Mouse (Mus musculus) liver, embryonic 14.5 days (tissue): ENCODE measurements around the gene Smc3. TPM values are rescaled to one million over a fixed set of nuclear protein-coding genes. Genes with fewer than 3 reads are reported as not detected.
A peak's percentile ranks its signal among the peaks of the same experiment; 100 is the strongest.

Source experiments
- ATAC-seq: fragments of 200-750 bp; cut with Nextera tagmentation; 2 replicates; pipeline ENCODE4 v1.8.0; 2017; ENCODE audit warnings: moderate number of reproducible peaks, mild to moderate bottlenecking, moderate library complexity; ENCODE audit not compliant: insufficient read depth
- DNase-seq, 3 experiments: peaks; one replicate each; pipeline ENCODE4 v3.0.0-alpha.2; 2012 to 2013; ENCODE audit warnings: low read depth in 3 of 3, low spot score in 3 of 3
- H3K27ac ChIP-seq: fragments of 300-500 bp; sonication (generic); 2 replicates; pipeline ENCODE4 v1.5.1; 2014; ENCODE audit warnings: moderate library complexity, mild to moderate bottlenecking, control low read depth, inconsistent platforms
- H3K27me3 ChIP-seq: fragments of 300-500 bp; sonication (generic); 2 replicates; pipeline ENCODE4 v1.6.1; 2014; ENCODE audit warnings: mild to moderate bottlenecking, low read length, moderate library complexity; ENCODE audit not compliant: control insufficient read depth, insufficient read depth
- H3K36me3 ChIP-seq: fragments of 300-500 bp; sonication (generic); replicated peaks from 2 replicates; pipeline ENCODE4 v1.6.1; 2014; ENCODE audit warnings: low read depth; ENCODE audit not compliant: control insufficient read depth, insufficient read depth
- H3K4me1 ChIP-seq, 2 experiments: fragments of 200-500 bp in 1 of 2; fragments of 300-500 bp in 1 of 2; sonication (generic) in 1 of 2; replicated peaks; 2 replicates each; pipeline ENCODE4 v1.6.1; 2012 to 2014; ENCODE audit warnings: antibody characterized with exemption in 1 of 2, inconsistent platforms in 1 of 2, low read length in 1 of 2; ENCODE audit not compliant: control insufficient read depth in 2 of 2, insufficient read depth in 2 of 2
- H3K4me2 ChIP-seq: fragments of 300-500 bp; sonication (generic); 2 replicates; pipeline ENCODE4 v1.6.1; 2014; ENCODE audit warnings: low read depth, mild to moderate bottlenecking, control low read depth, moderate library complexity
- H3K4me3 ChIP-seq, 2 experiments: fragments of 200-500 bp in 1 of 2; fragments of 300-500 bp in 1 of 2; sonication (generic) in 1 of 2; 2 replicates each; pipeline ENCODE4 v1.5.1; 2012 to 2014; ENCODE audit warnings: low read depth in 2 of 2, low read length in 2 of 2, mild to moderate bottlenecking in 2 of 2, control low read depth in 1 of 2, inconsistent platforms in 1 of 2, moderate library complexity in 1 of 2; ENCODE audit not compliant: insufficient read depth in 1 of 2
- H3K9ac ChIP-seq: fragments of 300-500 bp; sonication (generic); replicated peaks from 2 replicates; pipeline ENCODE4 v1.6.1; 2014; ENCODE audit warnings: mild to moderate bottlenecking, control low read depth, moderate library complexity
- H3K9me3 ChIP-seq: fragments of 300-500 bp; sonication (generic); 2 replicates; pipeline ENCODE4 v1.6.1; 2016; ENCODE audit warnings: low read length, mixed read lengths; ENCODE audit not compliant: control insufficient read depth
- CTCF ChIP-seq: IDR thresholded peaks from 2 replicates; pipeline ENCODE4 v1.5.1; 2016; ENCODE audit warnings: antibody characterized with exemption, low read depth, control low read depth
- EP300 ChIP-seq: IDR thresholded peaks from 2 replicates; pipeline ENCODE4 v1.6.1; 2016; ENCODE audit warnings: antibody characterized with exemption, low read depth
- WGBS: fragments of 180-500 bp; shearing (Covaris S2); extraction: QIAGEN DNeasy Blood & Tissue Kit; methylation state at CpG from one replicate; pipeline ENCODE4 v1.1.7; 2014; ENCODE audit not compliant: insufficient replicate concordance; 5-methylcytosine and 5-hydroxymethylcytosine counted together
- polyA plus RNA-seq, 2 experiments: library from polyadenylated mRNA; depleted of rRNA in 1 of 2; stranded (reverse) in 1 of 2; unstranded in 1 of 2; fragments of >200 nt; fragmentation: Nextera tagmentation in 1 of 2; extraction: Ambion mirVana in 1 of 2; gene quantifications; 2 replicates each; pipeline versions ENCODE4 v1.2.1 to v1.2.3; 2012 to 2014

Gene Smc3
- polyA plus RNA-seq, 2 experiments, result 25.2 to 30.3 TPM

GRCm38 (mm10) chr19:53674131-53674925, 74.1 kb downstream of the Smc3 start:
- no peak overlapping the region for H3K4me3 ChIP-seq
- TF ChIP-seq CTCF (no peak), EP300 (no peak)
- no peak for ATAC-seq
- no peak overlapping the region for H3K9ac ChIP-seq
- no peak overlapping the region for H3K27ac ChIP-seq
- no peak for DNase-seq
- H3K4me2 ChIP-seq, result no peak overlapping the region
- peaks cover 55% of the 10 kb centered on the region for H3K27me3 ChIP-seq
- no peaks in the 10 kb centered on the region for H3K4me1 ChIP-seq
- no peaks in the 10 kb centered on the region for H3K9me3 ChIP-seq
- H3K36me3 ChIP-seq, result no peaks in the 10 kb centered on the region
- WGBS, result 20% methylated on average over 9 of the region's 9 CpGs

DNA sequence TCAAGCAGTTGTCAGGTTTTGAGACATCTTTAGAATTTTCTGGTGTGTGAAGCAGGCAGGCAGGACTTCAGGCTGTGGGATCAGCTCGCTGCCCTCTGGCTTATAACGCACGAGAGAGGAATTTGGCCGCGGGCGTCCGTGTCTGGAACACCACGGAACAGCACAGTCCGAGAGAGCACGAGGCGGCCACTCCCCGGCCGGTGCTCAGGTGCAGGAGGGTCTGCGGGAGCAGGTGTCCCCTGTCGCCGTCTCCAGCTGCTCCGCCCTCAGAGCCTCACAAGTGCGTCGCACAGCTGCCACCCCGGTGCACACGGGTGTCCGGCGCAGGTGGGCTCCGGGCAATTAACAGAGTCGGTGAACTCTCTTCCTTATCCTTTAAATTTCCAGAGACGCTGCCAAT, 76.0 kb downstream of the Smc3 start:
- Histone ChIP-seq H3K9ac (no peak overlapping the region), H3K4me3 (peak overlapping the region in 1 of 2 experiments; percentile 46; a peak in 2 of 4 replicates)
- WGBS, result 2% methylated on average over 26 of the region's 26 CpGs

DNA sequence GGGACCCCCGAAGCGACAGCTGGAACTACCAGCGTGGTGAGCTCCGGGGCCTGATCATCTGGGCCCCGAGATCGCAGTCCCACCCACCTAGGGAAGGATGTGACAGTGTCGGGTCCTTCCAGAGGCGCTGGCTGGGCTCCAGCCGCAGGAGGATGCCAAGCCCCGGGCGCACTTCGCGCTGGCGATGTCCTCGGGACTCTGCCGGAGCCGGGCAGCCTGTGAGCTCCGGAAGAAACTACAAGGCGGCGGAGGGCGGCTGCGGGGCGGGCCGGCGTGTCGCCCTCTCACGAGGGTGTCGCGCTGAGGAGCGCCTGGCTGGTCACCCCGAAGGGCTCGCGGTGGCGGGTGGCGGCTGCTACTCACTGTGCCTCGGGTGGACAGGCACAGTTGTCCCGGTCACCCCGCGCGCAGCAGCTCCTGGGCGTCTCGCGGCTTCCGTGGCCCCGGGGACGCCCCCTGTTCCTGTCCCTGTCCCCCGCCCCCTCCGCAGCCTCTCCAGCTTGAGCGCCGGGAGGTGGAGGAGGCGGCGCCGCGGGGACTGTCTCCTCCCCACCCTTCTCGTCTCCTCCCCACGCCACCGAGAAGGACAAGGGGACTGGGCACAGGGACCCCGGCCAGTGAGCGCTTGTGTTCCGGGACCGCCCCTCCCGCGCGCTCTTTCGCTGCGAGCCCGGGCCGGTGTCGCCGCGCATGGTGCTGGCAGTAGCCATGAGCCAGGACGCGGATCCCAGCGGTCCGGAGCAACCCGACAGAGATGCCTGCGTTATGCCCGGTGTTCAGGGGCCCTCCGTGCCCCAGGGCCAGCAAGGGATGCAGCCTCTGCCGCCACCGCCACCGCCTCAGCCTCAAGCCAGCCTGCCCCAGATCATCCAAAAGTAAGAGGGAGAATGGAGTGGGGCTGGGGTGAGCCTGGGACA, 76.8 kb downstream of the Smc3 start, which contains the start of gene Rbm20:
Gene Rbm20 (plus strand): TSS at position 589 of the 917 bp plus-strand sequence.
- 1% methylated on average over 77 of the region's 82 CpGs for WGBS
- no peaks in the 10 kb centered on the region for H3K36me3 ChIP-seq
- no peaks in the 10 kb centered on the region for H3K4me1 ChIP-seq
- H3K9ac ChIP-seq, result no peak within 1 kb of the TSS
- H3K27me3 ChIP-seq, result peaks cover 58% of the 10 kb centered on the region
- H3K9me3 ChIP-seq, result no peaks in the 10 kb centered on the region
- H3K4me2 ChIP-seq, result peak within 1 kb of the TSS; percentile 55
- ATAC-seq (no peak), DNase-seq (no peak)
- no peak within 1 kb of the TSS for H3K27ac ChIP-seq
- H3K4me3 ChIP-seq, result peak within 1 kb of the TSS; percentile 28 to 46
- no peak for TF ChIP-seq CTCF
- no peak for TF ChIP-seq EP300

More for the DNA sequence above, 76.0 kb downstream of the Smc3 start:
- Histone ChIP-seq H3K4me2 (peak overlapping the region; percentile 55), H3K36me3 (no peaks in the 10 kb centered on the region), H3K27me3 (peaks cover 58% of the 10 kb centered on the region), H3K27ac (no peak overlapping the region), H3K4me1 (no peaks in the 10 kb centered on the region), H3K9me3 (no peaks in the 10 kb centered on the region)
- ATAC-seq, result no peak
- TF ChIP-seq CTCF (no peak), EP300 (no peak)
- no peak for DNase-seq

DNA sequence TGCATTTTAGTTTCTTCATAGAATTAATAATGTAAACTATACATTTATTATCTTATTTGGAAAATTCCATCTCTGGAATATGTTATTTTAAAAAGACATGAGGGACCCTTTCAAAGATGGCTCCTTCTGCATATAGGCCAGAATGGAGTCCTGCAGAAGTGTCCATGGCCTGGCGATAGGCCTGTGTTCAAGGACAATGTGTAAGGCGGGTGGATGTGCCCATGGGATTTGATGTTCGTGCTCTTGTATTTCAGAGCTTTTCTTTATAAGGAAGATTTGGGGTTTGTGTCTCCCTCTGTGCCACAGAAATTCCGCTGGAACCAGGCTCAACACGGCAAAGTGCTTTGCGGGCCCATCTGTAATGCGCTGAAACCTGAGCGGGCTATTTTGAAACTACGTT, 79.0 kb downstream of the Smc3 start:
- Histone ChIP-seq H3K27me3 (peaks cover 51% of the 10 kb centered on the region), H3K36me3 (no peaks in the 10 kb centered on the region), H3K9me3 (no peaks in the 10 kb centered on the region), H3K4me1 (no peaks in the 10 kb centered on the region), H3K9ac (no peak overlapping the region), H3K4me2 (no peak overlapping the region), H3K27ac (no peak overlapping the region), H3K4me3 (no peak overlapping the region)
- no peak for DNase-seq
- no peak for ATAC-seq
- no peak for TF ChIP-seq CTCF
- 77% methylated on average over 9 of the region's 9 CpGs for WGBS

GRCm38 (mm10) chr19:53679981-53680380, 79.8 kb downstream of the Smc3 start:
- Histone ChIP-seq H3K4me1 (no peaks in the 10 kb centered on the region), H3K9ac (no peak overlapping the region), H3K4me3 (no peak overlapping the region), H3K4me2 (no peak overlapping the region), H3K27ac (no peak overlapping the region), H3K36me3 (no peaks in the 10 kb centered on the region), H3K9me3 (no peaks in the 10 kb centered on the region), H3K27me3 (peaks cover 43% of the 10 kb centered on the region)
- ATAC-seq (no peak), DNase-seq (no peak)
- WGBS, result 66% methylated on average over 7 of the region's 7 CpGs
- TF ChIP-seq EP300, result no peak
- no peak for TF ChIP-seq CTCF
